Mouse (Mus musculus) spleen, postnatal 36 days (tissue): ENCODE data around the gene Otulinl.
A peak's percentile ranks its signal among the peaks of the same experiment; 100 is the strongest.

Experiments
- DNase-seq, 2 experiments: peaks; one replicate each; pipeline ENCODE4 v3.0.0; 2022; ENCODE audit warnings: low spot score in 2 of 2, mixed read lengths in 1 of 2

The Otulinl gene

GRCm38 (mm10) chr15:27656626-27657025 lies 24.8 kb downstream of the Otulinl start:
- DNase-seq, result no peak

GRCm38 (mm10) chr15:27655015-27655414 lies 26.4 kb downstream of the Otulinl start:
- no peak for DNase-seq

GRCm38 (mm10) chr15:27647686-27648085 lies 33.7 kb downstream of the Otulinl start:
- no peak for DNase-seq

- DNase-seq, result no peak
Observed at GRCm38 (mm10) chr15:27646665-27647064, 34.7 kb downstream of the Otulinl start.

GRCm38 (mm10) chr15:27645250-27645649 lies 36.1 kb downstream of the Otulinl start:
- DNase-seq, result no peak

GRCm38 (mm10) chr15:27642895-27643294 lies 38.5 kb downstream of the Otulinl start:
- peak; percentile 33 to 37 for DNase-seq

- DNase-seq, result peak; percentile 56 to 61
Observed at GRCm38 (mm10) chr15:27641171-27641570, 40.2 kb downstream of the Otulinl start.

- DNase-seq, result no peak
Observed at GRCm38 (mm10) chr15:27633941-27634900, 47.2 kb downstream of the Otulinl start.

GRCm38 (mm10) chr15:27630601-27631383 lies 50.6 kb downstream of the Otulinl start, which contains the start of gene Otulin:
TSS of gene Otulin (minus strand) at chr15:27630693.
- DNase-seq, result peak; percentile 96

- peak in 1 of 2 experiments; percentile 24 for DNase-seq
Observed at GRCm38 (mm10) chr15:27629800-27630600, 51.4 kb downstream of the Otulinl start.

GRCm38 (mm10) chr15:27629046-27629445 lies 52.3 kb downstream of the Otulinl start:
- DNase-seq, result no peak

- DNase-seq, result peak; percentile 39 to 47
Observed at GRCm38 (mm10) chr15:27627794-27628193, 53.6 kb downstream of the Otulinl start.

- DNase-seq, result no peak
Observed at GRCm38 (mm10) chr15:27626314-27626713, 55.1 kb downstream of the Otulinl start.

- DNase-seq, result no peak
Observed at GRCm38 (mm10) chr15:27625890-27626255, 55.5 kb downstream of the Otulinl start.

- DNase-seq, result peak; percentile 80 to 81
Observed at GRCm38 (mm10) chr15:27625014-27625889, 56.1 kb downstream of the Otulinl start.

GRCm38 (mm10) chr15:27623286-27623685 lies 58.1 kb downstream of the Otulinl start:
- no peak for DNase-seq

- DNase-seq, result no peak
Observed at GRCm38 (mm10) chr15:27620475-27621185, 60.7 kb downstream of the Otulinl start.

- DNase-seq, result no peak
Observed at GRCm38 (mm10) chr15:27619683-27620082, 61.7 kb downstream of the Otulinl start.

GRCm38 (mm10) chr15:27618778-27619533 lies 62.4 kb downstream of the Otulinl start:
- no peak for DNase-seq
